Mouse (Mus musculus) embryonic facial prominence, embryonic 10.5 days (tissue): ENCODE data around the gene Zfand3. TPM values are rescaled to one million over a fixed set of nuclear protein-coding genes. Genes with fewer than 3 reads are reported as not detected.
A peak's percentile ranks its signal among the peaks of the same experiment; 100 is the strongest.

Source experiments
- DNase-seq: peaks from one replicate; pipeline ENCODE4 v3.0.0-alpha.2; 2017; ENCODE audit warnings: low spot score
- H3K27ac ChIP-seq: fragments of 300-500 bp; sonication (generic); replicated peaks from 2 replicates; pipeline ENCODE4 v1.5.1; 2016; ENCODE audit warnings: mild to moderate bottlenecking
- H3K27me3 ChIP-seq: fragments of 300-500 bp; sonication (generic); replicated peaks from 2 replicates; pipeline ENCODE4 v1.6.1; 2016; ENCODE audit warnings: low read depth, mild to moderate bottlenecking; ENCODE audit not compliant: poor library complexity, severe bottlenecking
- H3K36me3 ChIP-seq: fragments of 300-500 bp; sonication (generic); replicated peaks from 2 replicates; pipeline ENCODE4 v1.6.1; 2016; ENCODE audit warnings: mild to moderate bottlenecking, moderate library complexity
- H3K4me1 ChIP-seq: fragments of 300-500 bp; sonication (generic); 2 replicates; pipeline ENCODE4 v1.6.1; 2016
- H3K4me3 ChIP-seq: fragments of 300-500 bp; sonication (generic); 2 replicates; pipeline ENCODE4 v1.5.1; 2016; ENCODE audit warnings: mild to moderate bottlenecking, moderate library complexity
- H3K9me3 ChIP-seq: fragments of 300-500 bp; sonication (generic); 2 replicates; pipeline ENCODE4 v1.6.1; 2016; ENCODE audit warnings: mild to moderate bottlenecking
- WGBS: fragments of 180-500 bp; shearing (Covaris S2); methylation state at CpG from one replicate; pipeline ENCODE4 v1.1.7; 2016; 5-methylcytosine and 5-hydroxymethylcytosine counted together
- polyA plus RNA-seq: library from polyadenylated mRNA; unstranded; fragments of >200 nt; fragmentation: Nextera tagmentation; extraction: Ambion mirVana; gene quantifications from 2 replicates; pipeline ENCODE4 v1.2.1, GENCODE M21; 2016

Zfand3 gene
- polyA plus RNA-seq, 1 experiment from 2014 or later, result 59.1 TPM

DNA sequence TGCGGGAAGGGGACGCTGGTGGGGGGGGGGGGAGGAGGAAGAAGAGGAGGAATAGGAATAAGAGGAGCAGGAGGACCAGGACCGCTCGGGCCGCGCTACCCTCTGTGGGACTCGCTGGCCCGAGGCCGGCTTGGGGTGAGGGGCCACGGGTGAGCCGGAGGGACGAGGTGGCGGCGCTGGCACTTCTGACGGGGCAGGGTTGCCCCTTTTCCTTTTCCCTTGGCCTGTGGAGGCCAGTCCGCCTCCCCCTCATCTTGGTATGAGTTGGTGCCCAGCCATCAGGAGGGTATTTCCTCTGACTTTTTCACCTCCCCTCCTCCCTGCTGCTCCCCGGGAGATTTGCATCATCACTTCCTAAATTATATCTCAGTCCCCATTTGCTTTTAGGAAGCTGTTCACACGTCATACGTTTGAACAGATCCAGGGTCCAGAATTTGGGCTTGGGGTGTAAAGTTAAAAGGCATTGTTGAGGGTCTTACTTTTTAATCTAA is 963 bp downstream of the Zfand3 start:
- no peaks in the 10 kb centered on the region for H3K27me3 ChIP-seq
- WGBS, result under 1% methylated on average over 19 of the region's 19 CpGs
- peak overlapping the region; percentile 98 for H3K4me3 ChIP-seq
- H3K4me1 ChIP-seq, result peaks cover 49% of the 10 kb centered on the region
- no peak for DNase-seq
- peak overlapping the region; percentile 100 for H3K27ac ChIP-seq
- peaks cover 29% of the 10 kb centered on the region for H3K36me3 ChIP-seq
- H3K9me3 ChIP-seq, result no peaks in the 10 kb centered on the region

DNA sequence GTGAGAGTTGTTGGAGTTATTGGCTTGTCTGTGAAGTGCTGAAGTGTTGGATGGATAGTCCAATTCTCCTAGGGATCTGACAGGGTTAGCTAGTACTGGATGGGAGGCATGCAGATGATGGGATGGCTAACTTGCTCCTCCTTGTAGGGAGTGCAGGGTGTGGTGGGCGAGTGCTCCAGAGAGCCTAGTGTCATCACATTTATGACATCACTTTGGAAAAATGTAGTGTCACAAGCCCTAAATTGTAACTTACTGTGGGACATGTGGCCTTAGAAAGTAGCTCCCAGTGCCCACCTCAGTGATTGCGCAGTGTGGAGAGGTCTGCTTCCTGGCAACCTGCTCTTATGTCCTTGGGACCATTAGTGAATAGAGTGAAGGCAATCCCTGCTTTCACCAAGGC is 2.3 kb downstream of the Zfand3 start:
- no peak for DNase-seq
- 87% methylated on average over 2 of the region's 2 CpGs for WGBS

DNA sequence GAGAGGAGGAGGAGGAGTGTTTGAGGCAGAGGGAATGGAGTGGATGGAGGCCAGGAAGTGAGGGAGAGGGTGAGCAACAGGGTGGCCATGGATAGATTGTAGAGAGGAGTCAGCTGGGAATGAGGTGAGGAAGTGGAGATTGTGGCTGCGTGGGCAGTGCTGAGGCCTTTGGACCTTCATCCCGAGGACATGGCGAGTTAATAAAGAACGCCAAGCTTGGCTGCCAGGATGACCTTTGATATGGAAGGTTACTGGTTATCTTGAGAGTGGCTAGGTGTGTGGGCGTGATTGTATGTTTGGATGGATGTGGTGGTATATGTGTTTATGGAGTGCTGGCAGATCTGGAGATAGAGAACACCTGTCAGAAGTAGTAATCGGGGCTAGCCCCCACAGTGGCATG is 3.4 kb downstream of the Zfand3 start:
- Histone ChIP-seq H3K9me3 (no peaks in the 10 kb centered on the region), H3K27me3 (no peaks in the 10 kb centered on the region), H3K36me3 (peaks cover 37% of the 10 kb centered on the region), H3K4me3 (no peak overlapping the region), H3K27ac (no peak overlapping the region), H3K4me1 (peaks cover 50% of the 10 kb centered on the region)
- WGBS, result 92% methylated on average over 6 of the region's 6 CpGs
- DNase-seq, result no peak

More for the DNA sequence above, 2.3 kb downstream of the Zfand3 start:
- Histone ChIP-seq H3K9me3 (no peaks in the 10 kb centered on the region), H3K27me3 (no peaks in the 10 kb centered on the region), H3K4me1 (peaks cover 50% of the 10 kb centered on the region), H3K27ac (no peak overlapping the region), H3K36me3 (peaks cover 31% of the 10 kb centered on the region), H3K4me3 (peak overlapping the region; percentile 98; the same call in 1 of the 2 replicates)

DNA sequence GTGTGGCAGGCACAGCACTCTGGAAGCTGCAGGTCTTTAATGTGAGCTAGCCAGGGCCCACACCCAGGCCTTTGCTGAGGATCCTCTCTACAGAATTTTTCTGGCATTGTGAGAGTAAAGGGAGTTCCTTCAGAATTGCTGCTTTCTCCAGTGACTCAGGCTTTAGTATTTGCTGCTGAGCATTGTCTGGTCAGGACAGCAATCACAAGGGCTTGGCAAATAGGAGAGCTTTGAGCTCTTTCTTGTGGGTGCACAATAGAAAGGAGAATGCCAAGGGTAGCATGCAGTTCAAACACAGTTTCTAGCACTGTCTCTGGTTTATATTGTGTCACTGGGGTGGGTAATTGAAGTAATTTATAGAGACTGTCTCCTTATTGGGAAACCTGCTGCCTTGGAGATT is 3.9 kb downstream of the Zfand3 start:
- DNase-seq, result no peak
- no peak overlapping the region for H3K27ac ChIP-seq
- H3K36me3 ChIP-seq, result peaks cover 37% of the 10 kb centered on the region
- no peaks in the 10 kb centered on the region for H3K27me3 ChIP-seq
- H3K9me3 ChIP-seq, result no peaks in the 10 kb centered on the region
- no peak overlapping the region for H3K4me3 ChIP-seq
- peaks cover 45% of the 10 kb centered on the region for H3K4me1 ChIP-seq

DNA sequence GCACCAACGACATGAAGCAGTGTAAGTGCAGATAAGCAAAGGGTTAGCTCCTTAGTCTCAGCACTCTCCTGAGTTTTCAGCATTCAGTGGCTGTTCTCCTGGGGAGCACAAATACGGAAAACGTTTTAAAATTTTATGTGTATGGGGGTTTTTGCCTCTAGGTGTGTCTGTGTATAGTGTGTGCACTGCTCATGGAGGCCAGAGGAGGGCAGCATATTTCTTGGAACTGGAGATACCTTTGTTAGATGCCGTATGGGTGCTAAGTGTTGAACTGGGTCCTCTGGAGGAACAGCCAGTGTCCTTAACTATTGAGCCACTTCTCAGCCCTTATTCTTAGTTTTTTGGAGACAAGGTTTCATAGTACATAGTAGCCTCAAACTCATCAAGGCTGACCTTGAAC is 10.1 kb downstream of the Zfand3 start:
- peaks cover 16% of the 10 kb centered on the region for H3K4me1 ChIP-seq
- no peak overlapping the region for H3K27ac ChIP-seq
- no peak overlapping the region for H3K4me3 ChIP-seq
- no peaks in the 10 kb centered on the region for H3K9me3 ChIP-seq
- WGBS, result 97% methylated on average over 4 of the region's 4 CpGs
- peaks cover 36% of the 10 kb centered on the region for H3K36me3 ChIP-seq
- H3K27me3 ChIP-seq, result no peaks in the 10 kb centered on the region
- DNase-seq, result no peak

DNA sequence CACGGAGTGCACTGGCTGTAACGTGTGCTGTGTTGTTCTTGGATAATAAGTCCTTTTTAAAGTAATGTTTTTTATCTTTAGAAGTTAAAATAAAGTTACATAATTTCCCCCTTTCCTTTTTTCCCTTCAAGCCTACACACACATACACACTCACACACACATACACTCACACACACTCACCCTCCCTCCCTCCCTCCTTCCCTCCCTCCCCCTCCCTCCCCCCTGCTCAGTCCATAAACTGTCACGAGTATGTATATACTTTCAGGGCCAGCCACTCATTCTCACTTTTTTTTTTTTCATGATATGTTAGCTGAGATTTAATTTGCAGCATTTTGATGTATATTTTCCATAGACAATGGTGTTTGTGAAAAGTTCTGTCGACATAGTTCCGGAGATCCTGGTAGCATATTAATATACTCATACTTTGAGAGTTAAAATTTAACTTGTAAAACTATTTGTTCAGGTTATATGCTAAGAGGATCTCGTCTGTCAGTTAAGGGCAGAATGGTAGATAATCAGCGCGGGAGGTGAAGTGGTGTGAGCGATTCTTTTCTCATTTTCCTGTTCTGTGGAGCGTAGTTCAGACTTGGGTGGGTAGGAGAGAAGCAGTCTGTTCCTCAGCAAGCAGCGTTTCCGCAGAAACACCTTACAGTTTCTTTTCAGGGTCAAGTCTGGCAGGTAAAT is 14.5 kb downstream of the Zfand3 start:
- 87% methylated on average over 12 of the region's 12 CpGs for WGBS
- H3K36me3 ChIP-seq, result peaks cover 17% of the 10 kb centered on the region
- H3K4me3 ChIP-seq, result no peak overlapping the region
- H3K4me1 ChIP-seq, result peaks cover 30% of the 10 kb centered on the region
- no peak overlapping the region for H3K27ac ChIP-seq
- no peaks in the 10 kb centered on the region for H3K27me3 ChIP-seq
- DNase-seq, result no peak
- no peaks in the 10 kb centered on the region for H3K9me3 ChIP-seq

DNA sequence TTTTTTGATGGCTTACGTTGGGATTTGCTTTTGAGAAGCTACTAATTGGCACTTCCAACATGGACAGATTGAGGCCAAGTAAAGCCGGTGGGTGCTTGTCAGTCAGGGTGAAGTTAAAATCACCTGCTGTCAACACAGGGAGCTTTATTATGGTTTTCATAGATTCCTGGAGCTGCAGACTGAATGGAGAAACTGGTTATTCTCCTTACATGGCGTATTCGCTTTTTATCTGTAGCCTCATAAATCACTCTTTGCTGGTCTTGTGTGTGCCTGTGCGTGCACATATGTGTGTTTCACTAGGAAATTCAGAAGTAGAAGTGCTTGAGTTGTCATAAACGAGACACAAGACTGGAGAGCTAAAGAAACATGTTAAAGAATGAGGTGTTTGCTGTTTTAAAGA is 15.4 kb downstream of the Zfand3 start:
- no peak overlapping the region for H3K4me3 ChIP-seq
- no peak for DNase-seq
- no peaks in the 10 kb centered on the region for H3K9me3 ChIP-seq
- peaks cover 9% of the 10 kb centered on the region; the same call in 1 of the 2 replicates for H3K36me3 ChIP-seq
- H3K27me3 ChIP-seq, result no peaks in the 10 kb centered on the region
- WGBS, result 84% methylated on average over 6 of the region's 6 CpGs
- H3K27ac ChIP-seq, result no peak overlapping the region
- peaks cover 30% of the 10 kb centered on the region for H3K4me1 ChIP-seq

GRCm38 (mm10) chr17:30024651-30025050 is 20.1 kb downstream of the Zfand3 start:
- peaks cover 6% of the 10 kb centered on the region; the same call in 1 of the 2 replicates for H3K36me3 ChIP-seq
- H3K27ac ChIP-seq, result no peak overlapping the region
- DNase-seq, result peak; percentile 72
- 68% methylated on average over 5 of the region's 5 CpGs for WGBS
- no peaks in the 10 kb centered on the region for H3K27me3 ChIP-seq
- H3K9me3 ChIP-seq, result no peaks in the 10 kb centered on the region
- no peak overlapping the region for H3K4me3 ChIP-seq
- peaks cover 44% of the 10 kb centered on the region for H3K4me1 ChIP-seq

DNA sequence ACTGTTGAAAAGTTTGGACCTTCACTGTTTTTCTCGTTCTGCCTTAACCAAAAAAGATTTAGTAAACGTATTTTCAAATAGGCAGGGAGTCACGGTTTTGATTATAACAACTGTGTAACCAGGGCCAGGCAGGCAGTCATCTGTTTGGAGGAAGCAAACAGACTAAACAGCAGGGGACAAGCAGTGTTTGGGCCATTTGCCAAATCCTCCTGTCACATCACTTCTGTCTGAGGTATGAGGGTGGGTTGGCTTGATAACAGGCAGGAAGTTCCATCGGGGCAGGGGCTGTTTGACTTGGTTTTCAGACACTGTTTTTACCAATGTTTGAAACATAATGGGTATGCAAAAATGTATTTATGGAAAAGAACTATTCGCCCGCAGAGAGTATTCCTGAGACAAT is 22.1 kb downstream of the Zfand3 start:
- Histone ChIP-seq H3K4me1 (peaks cover 32% of the 10 kb centered on the region), H3K27me3 (no peaks in the 10 kb centered on the region)

DNA sequence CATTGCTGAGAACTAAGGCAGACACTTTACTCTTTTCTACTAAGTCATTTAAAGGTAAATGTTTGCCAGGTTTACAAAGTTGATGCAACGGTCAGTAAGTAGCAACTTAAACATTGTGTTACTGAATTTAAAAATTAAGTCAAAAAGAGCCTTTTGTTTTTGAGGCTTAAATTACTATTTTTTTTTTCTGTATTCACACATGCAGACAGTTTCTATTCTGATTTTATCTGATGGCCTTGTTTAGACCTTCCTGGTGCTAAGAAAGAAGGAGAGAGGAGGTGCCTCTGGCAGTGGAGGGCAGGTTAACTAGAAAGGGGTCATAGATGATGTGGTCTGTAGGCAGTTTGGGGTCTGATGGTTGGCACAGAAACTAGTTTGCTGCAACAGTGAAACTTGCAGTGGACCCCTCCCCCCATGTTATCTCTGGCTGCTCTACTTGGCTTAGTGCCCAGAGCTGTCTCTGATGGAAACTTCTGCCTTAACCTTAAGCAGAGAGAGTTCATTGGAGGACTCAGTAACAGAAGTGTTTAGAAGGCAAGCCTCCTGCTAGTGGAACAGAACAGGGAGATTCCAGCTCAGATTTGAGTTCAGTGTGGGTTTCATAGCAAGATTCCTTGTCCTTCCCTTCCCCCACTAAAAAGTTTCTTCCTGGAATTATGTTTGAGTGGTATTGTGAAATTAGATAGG is 23.0 kb downstream of the Zfand3 start:
- Histone ChIP-seq H3K9me3 (no peaks in the 10 kb centered on the region), H3K4me1 (peaks cover 26% of the 10 kb centered on the region), H3K27me3 (no peaks in the 10 kb centered on the region), H3K4me3 (no peak overlapping the region), H3K27ac (no peak overlapping the region), H3K36me3 (peaks cover 3% of the 10 kb centered on the region; the same call in 1 of the 2 replicates)
- peak; percentile 32 for DNase-seq
- WGBS, result 75% methylated on average over 1 of the region's 1 CpGs

More for the DNA sequence above, 22.1 kb downstream of the Zfand3 start:
- no peak for DNase-seq
- Histone ChIP-seq H3K36me3 (peaks cover 3% of the 10 kb centered on the region; the same call in 1 of the 2 replicates), H3K9me3 (no peaks in the 10 kb centered on the region), H3K27ac (no peak overlapping the region), H3K4me3 (no peak overlapping the region)
- 70% methylated on average over 6 of the region's 6 CpGs for WGBS

DNA sequence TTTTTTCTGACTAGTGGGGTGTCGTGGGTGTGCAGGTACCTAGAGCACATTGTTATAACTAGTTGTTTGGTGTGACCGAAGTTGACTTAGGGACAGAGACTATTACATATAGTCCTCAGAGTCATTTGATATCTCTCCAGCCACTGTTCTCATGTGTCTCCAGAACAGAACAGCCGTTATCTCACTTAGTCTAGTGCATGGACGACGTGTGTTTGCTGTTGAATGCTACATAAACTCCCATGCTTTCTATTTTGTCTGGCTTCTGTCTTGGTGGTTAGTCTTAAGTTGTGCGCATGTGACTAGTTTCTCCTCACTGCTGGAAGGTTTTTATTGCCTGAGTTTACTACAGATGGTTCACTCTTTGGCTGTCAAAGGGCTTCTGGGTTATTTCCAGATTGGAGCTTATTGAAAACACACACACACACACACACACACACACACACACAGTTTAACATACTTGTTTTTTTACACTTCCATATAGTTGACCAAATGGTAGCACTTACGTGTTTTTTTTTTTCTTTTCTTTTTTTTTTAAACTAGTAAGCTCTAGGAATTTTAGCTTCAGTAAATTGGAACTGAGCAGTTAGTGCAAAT is 25.2 kb downstream of the Zfand3 start:
- H3K27me3 ChIP-seq, result no peaks in the 10 kb centered on the region
- DNase-seq, result no peak
- no peak overlapping the region for H3K4me3 ChIP-seq
- H3K36me3 ChIP-seq, result 0 out of 2 replicates have a peak, but pooled peaks cover 3% of the 10 kb centered on the region
- H3K9me3 ChIP-seq, result no peaks in the 10 kb centered on the region
- 86% methylated on average over 7 of the region's 7 CpGs for WGBS
- peaks cover 25% of the 10 kb centered on the region for H3K4me1 ChIP-seq
- no peak overlapping the region for H3K27ac ChIP-seq

- DNase-seq, result no peak
- Histone ChIP-seq H3K36me3 (peaks cover 6% of the 10 kb centered on the region), H3K9me3 (no peaks in the 10 kb centered on the region), H3K27me3 (no peaks in the 10 kb centered on the region), H3K27ac (no peak overlapping the region), H3K4me3 (no peak overlapping the region), H3K4me1 (peaks cover 8% of the 10 kb centered on the region)
- 94% methylated on average over 4 of the region's 4 CpGs for WGBS
Observed at GRCm38 (mm10) chr17:30032796-30033195, 28.3 kb downstream of the Zfand3 start.
